In the genomic region with DNA sequence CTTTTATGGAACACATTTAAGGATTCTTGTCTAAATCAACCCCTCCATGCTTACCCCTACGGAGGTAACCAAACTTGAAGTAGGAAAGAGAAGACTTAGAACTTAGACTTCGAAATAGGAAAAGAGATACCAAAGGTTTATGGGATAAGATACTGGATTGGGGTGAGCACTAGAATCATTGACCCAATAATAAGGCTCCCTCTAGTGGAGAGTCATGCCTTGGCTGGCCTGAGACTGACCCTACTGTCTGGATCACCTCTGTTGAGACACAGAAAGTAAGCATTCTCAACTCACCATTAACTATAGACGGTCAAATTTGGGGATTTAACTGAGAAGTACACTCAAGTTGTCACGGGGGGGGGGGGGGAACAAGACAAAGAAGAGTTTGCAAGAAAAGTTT, we compare ENCODE assay signal across 8 mouse cellular contexts.
DNase-seq lines count a peak whose midpoint lies in the region; ATAC-seq and TF ChIP-seq lines count a peak whose summit lies in the region.

No protein-coding gene starts in this region.

- no peak overlapping the region for H3K4me2 ChIP-seq in forebrain, embryonic 14.5 days (ENCODE audit: low read length)
- H3K4me2 ChIP-seq in lung, embryonic 14.5 days: no peak overlapping the region

- DNase-seq in gastrocnemius, postnatal 14 days: peak; percentile 12
- DNase-seq in gastrocnemius, adult 8-10 months (ENCODE audit: low spot score in 2 of 2): no peak
- peak; percentile 70 for DNase-seq in 3T3-L1 (ENCODE audit: low read depth, low spot score)
- DNase-seq in adrenal gland, postnatal 36 days: peak; percentile 28 to 53
- DNase-seq in forebrain, embryonic 14.5 days (ENCODE audit: low spot score): peak; percentile 46
- peak; percentile 69 for DNase-seq in lung, embryonic 14.5 days
- no peak for DNase-seq in right cerebral cortex, adult 18-20 months
- DNase-seq in left cerebral cortex, adult 8-10 months (ENCODE audit: low spot score in 2 of 2): no peak

- no peak overlapping the region for H3K27ac ChIP-seq in forebrain, embryonic 14.5 days (ENCODE audit: low read depth, low read length)
- H3K27ac ChIP-seq in lung, embryonic 14.5 days (ENCODE audit: low read depth): no peak overlapping the region

- H3K4me3 ChIP-seq in forebrain, embryonic 14.5 days (ENCODE audit: low read depth, low read length): no peak overlapping the region
- no peak overlapping the region for H3K4me3 ChIP-seq in lung, embryonic 14.5 days (ENCODE audit: low read depth, low read length)

- no peaks in the 10 kb centered on the region for H3K4me1 ChIP-seq in forebrain, embryonic 14.5 days (ENCODE audit: control insufficient read depth, insufficient read depth, low read length)
- H3K4me1 ChIP-seq in lung, embryonic 14.5 days (ENCODE audit: insufficient read depth): no peaks in the 10 kb centered on the region

- intact Hi-C loops in gastrocnemius, postnatal 14 days (cut with DNase I; ENCODE audit: low total_unique reads): loop anchor here (1.0 kb wide), 1 partner anchor 220 kb away; no protein-coding TSS in a partner anchor

- H3K36me3 ChIP-seq in forebrain, embryonic 14.5 days (ENCODE audit: control insufficient read depth, insufficient read depth, low read length): no peaks in the 10 kb centered on the region
- H3K36me3 ChIP-seq in lung, embryonic 14.5 days (ENCODE audit: insufficient read depth): no peaks in the 10 kb centered on the region

- peak; percentile 60 for ATAC-seq in forebrain, embryonic 14.5 days
- ATAC-seq in lung, embryonic 14.5 days (ENCODE audit: insufficient read depth): no peak

- TF ChIP-seq CTCF in lung, embryonic 14.5 days (IDR thresholded peaks at IDR 0.05; ENCODE audit: low read depth): peak; percentile 68

- H3K9me3 ChIP-seq in forebrain, embryonic 14.5 days (replicated peaks; ENCODE audit: control insufficient read depth, low read length): no peaks in the 10 kb centered on the region
- no peaks in the 10 kb centered on the region for H3K9me3 ChIP-seq in lung, embryonic 14.5 days (ENCODE audit: low read depth, low read length)

- no peak overlapping the region for H3K9ac ChIP-seq in forebrain, embryonic 14.5 days (ENCODE audit: low read length)
- no peak overlapping the region for H3K9ac ChIP-seq in lung, embryonic 14.5 days

- WGBS in forebrain, embryonic 14.5 days: 48% methylated on average over 4 of the region's 4 CpGs
- 42% methylated on average over 4 of the region's 4 CpGs for WGBS in lung, embryonic 14.5 days

- H3K27me3 ChIP-seq in forebrain, embryonic 14.5 days (replicated peaks; ENCODE audit: control insufficient read depth, insufficient read depth, low read length): no peaks in the 10 kb centered on the region
- H3K27me3 ChIP-seq in lung, embryonic 14.5 days (ENCODE audit: insufficient read depth, low read length): no peaks in the 10 kb centered on the region

Comparison
In these comparisons a context has a peak if more than half of its experiments do, and no peak if none do; other contexts are left out.
1. DNase-seq: peak in gastrocnemius, postnatal 14 days (single experiment), 3T3-L1 (single experiment), adrenal gland, postnatal 36 days (2 of 2), forebrain, embryonic 14.5 days (single experiment) and lung, embryonic 14.5 days (single experiment); none in gastrocnemius, adult 8-10 months (0 of 2), right cerebral cortex, adult 18-20 months (single experiment) and left cerebral cortex, adult 8-10 months (0 of 2).